ENCODE assay signal across 20 mouse cellular contexts in genomic region chr5:96716273-96717034, GRCm38 (mm10).
DNase-seq lines count a peak whose midpoint lies in the region; ATAC-seq lines count a peak whose summit lies in the region.
"Had no signal": no experiment of that assay in that cellular context is flagged by ENCODE, and none has a peak within 500 bp of the region (broad histone marks: within the 10 kb centered on the region; RNA-seq: fewer than 3 reads in every experiment).

No protein-coding gene starts in this region.

- H3K36me3 ChIP-seq in forebrain, embryonic 13.5 days (ENCODE audit: poor library complexity, severe bottlenecking) = 0 out of 2 replicates have a peak, but pooled peaks cover 4% of the 10 kb centered on the region
- H3K36me3 ChIP-seq in forebrain, embryonic 10.5 days (replicated peaks) = no peaks in the 10 kb centered on the region; the same call in 1 of the 2 replicates
- H3K36me3 ChIP-seq in hindbrain, embryonic 12.5 days = no peaks in the 10 kb centered on the region
- no peaks in the 10 kb centered on the region for H3K36me3 ChIP-seq in midbrain, embryonic 14.5 days (ENCODE audit: control insufficient read depth, insufficient read depth, low read length)
- H3K36me3 ChIP-seq: embryonic facial prominence, embryonic 15.5 days; intestine, embryonic 15.5 days; neural tube, embryonic 13.5 days had no signal

- peak; percentile 51 for ATAC-seq in forebrain, embryonic 13.5 days
- 0 out of 2 replicates have a peak, but pooled peaks have one; percentile 15 for ATAC-seq in hindbrain, embryonic 12.5 days (ENCODE audit: low FRiP score)
- ATAC-seq in midbrain, embryonic 14.5 days (ENCODE audit: low FRiP score, low TSS enrichment) = peak; percentile 65
- ATAC-seq: intestine, embryonic 15.5 days had no signal

- H3K4me2 ChIP-seq in forebrain, embryonic 13.5 days = no peak overlapping the region
- no peak overlapping the region for H3K4me2 ChIP-seq in hindbrain, embryonic 12.5 days (replicated peaks)
- H3K4me2 ChIP-seq in midbrain, embryonic 14.5 days (ENCODE audit: low read length) = peak overlapping the region; percentile 20; the same call in 1 of the 2 replicates
- H3K4me2 ChIP-seq: embryonic facial prominence, embryonic 15.5 days; heart, embryonic 11.5 days; intestine, embryonic 15.5 days; lung, embryonic 14.5 days; neural tube, embryonic 13.5 days had no signal

- no peak for DNase-seq in forebrain, embryonic 10.5 days (ENCODE audit: extremely low spot score, low spot score)
- DNase-seq in MEL-GATA-1-ER (ENCODE audit: extremely low read depth, low read depth) = peak; percentile 69
- peak; percentile 72 for DNase-seq in midbrain, embryonic 14.5 days
- no peak for DNase-seq in T-cell, adult 2 months (ENCODE audit: low spot score)
- DNase-seq in ovary, postnatal 36 days (ENCODE audit: low spot score) = no peak
- DNase-seq: adrenal gland, postnatal 36 days; cerebellum, adult 9-10 months; embryo, embryonic 11 days; gastrocnemius, postnatal 14 days; liver; lung, embryonic 14.5 days; lung, postnatal 4 days; right cerebral cortex, postnatal 25 days had no signal

- H3K4me3 ChIP-seq in forebrain, embryonic 13.5 days = no peak overlapping the region
- H3K4me3 ChIP-seq in forebrain, embryonic 10.5 days = no peak overlapping the region
- H3K4me3 ChIP-seq in hindbrain, embryonic 12.5 days = no peak overlapping the region
- H3K4me3 ChIP-seq in midbrain, embryonic 14.5 days (replicated peaks; ENCODE audit: low read depth, low read length) = no peak overlapping the region
- H3K4me3 ChIP-seq: embryonic facial prominence, embryonic 15.5 days; intestine, embryonic 15.5 days; layer of hippocampus, adult 2 months; neural tube, embryonic 13.5 days had no signal

- 0 out of 2 replicates have a peak overlapping the region, but pooled peaks have one; percentile 3 for H3K27ac ChIP-seq in forebrain, embryonic 13.5 days
- no peak overlapping the region for H3K27ac ChIP-seq in forebrain, embryonic 10.5 days
- H3K27ac ChIP-seq in hindbrain, embryonic 12.5 days = no peak overlapping the region
- peak overlapping the region; percentile 66 for H3K27ac ChIP-seq in midbrain, embryonic 14.5 days (replicated peaks; ENCODE audit: low read depth, low read length)
- H3K27ac ChIP-seq: embryonic facial prominence, embryonic 15.5 days; intestine, embryonic 15.5 days; layer of hippocampus, adult 2 months had no signal

- H3K9me3 ChIP-seq in forebrain, embryonic 13.5 days (replicated peaks) = no peaks in the 10 kb centered on the region
- H3K9me3 ChIP-seq in forebrain, embryonic 10.5 days = no peaks in the 10 kb centered on the region
- H3K9me3 ChIP-seq in hindbrain, embryonic 12.5 days (replicated peaks) = no peaks in the 10 kb centered on the region
- H3K9me3 ChIP-seq in midbrain, embryonic 14.5 days (ENCODE audit: control insufficient read depth, low read length) = no peaks in the 10 kb centered on the region
- H3K9me3 ChIP-seq: embryonic facial prominence, embryonic 15.5 days; intestine, embryonic 15.5 days; neural tube, embryonic 13.5 days had no signal

- WGBS in forebrain, embryonic 13.5 days = 39% methylated on average over 8 of the region's 8 CpGs
- 58% methylated on average over 8 of the region's 8 CpGs for WGBS in forebrain, embryonic 10.5 days
- 40% methylated on average over 8 of the region's 8 CpGs for WGBS in hindbrain, embryonic 12.5 days
- WGBS in midbrain, embryonic 14.5 days = 27% methylated on average over 8 of the region's 8 CpGs

- no peaks in the 10 kb centered on the region for H3K27me3 ChIP-seq in forebrain, embryonic 13.5 days
- H3K27me3 ChIP-seq in forebrain, embryonic 10.5 days (ENCODE audit: poor library complexity, severe bottlenecking) = no peaks in the 10 kb centered on the region
- H3K27me3 ChIP-seq in hindbrain, embryonic 12.5 days = no peaks in the 10 kb centered on the region
- H3K27me3 ChIP-seq in midbrain, embryonic 14.5 days (ENCODE audit: control insufficient read depth, insufficient read depth, low read length) = no peaks in the 10 kb centered on the region
- H3K27me3 ChIP-seq: embryonic facial prominence, embryonic 15.5 days; intestine, embryonic 15.5 days; neural tube, embryonic 13.5 days had no signal

- H3K9ac ChIP-seq in forebrain, embryonic 13.5 days = no peak overlapping the region
- no peak overlapping the region for H3K9ac ChIP-seq in hindbrain, embryonic 12.5 days
- H3K9ac ChIP-seq in midbrain, embryonic 14.5 days (replicated peaks; ENCODE audit: low read length) = no peak overlapping the region
- H3K9ac ChIP-seq: embryonic facial prominence, embryonic 15.5 days; intestine, embryonic 15.5 days; lung, embryonic 14.5 days; neural tube, embryonic 13.5 days had no signal

- peaks cover 10% of the 10 kb centered on the region for H3K4me1 ChIP-seq in forebrain, embryonic 13.5 days
- H3K4me1 ChIP-seq in forebrain, embryonic 10.5 days = peaks cover 15% of the 10 kb centered on the region
- peaks cover 17% of the 10 kb centered on the region for H3K4me1 ChIP-seq in hindbrain, embryonic 12.5 days
- H3K4me1 ChIP-seq in midbrain, embryonic 14.5 days (ENCODE audit: control insufficient read depth, insufficient read depth, low read length) = peaks cover 12% of the 10 kb centered on the region
- H3K4me1 ChIP-seq: embryonic facial prominence, embryonic 15.5 days; intestine, embryonic 15.5 days had no signal

Comparison
In these comparisons a context has a peak if more than half of its experiments do, and no peak if none do; other contexts are left out.
1. H3K27ac ChIP-seq: peak in forebrain, embryonic 13.5 days (single experiment) and midbrain, embryonic 14.5 days (single experiment); none in forebrain, embryonic 10.5 days (single experiment) and hindbrain, embryonic 12.5 days (single experiment).
2. ATAC-seq: peak in every context shown above with its lines; median percentile 65 in midbrain, embryonic 14.5 days; 51 in forebrain, embryonic 13.5 days; 15 in hindbrain, embryonic 12.5 days.
3. DNase-seq: peak in MEL-GATA-1-ER (single experiment) and midbrain, embryonic 14.5 days (single experiment); none in forebrain, embryonic 10.5 days (single experiment), T-cell, adult 2 months (single experiment) and ovary, postnatal 36 days (single experiment).